Mouse (Mus musculus): ENCODE data around the gene Lck. TPM values are rescaled to one million over a fixed set of nuclear protein-coding genes. Genes with fewer than 3 reads are reported as not detected.

Lck gene
- polyA plus RNA-seq, 1 experiment: 1.7 TPM

- Histone ChIP-seq H3K4me3 (replicated peaks) (peak overlapping the region; percentile 82), H3K4me1 (peaks cover 55% of the 10 kb centered on the region)
These were observed 1.9 kb upstream of the Lck start for GRCm38 (mm10) chr4:129575171-129575844.

GRCm38 (mm10) chr4:129573093-129573370 lies 409 bp downstream of the Lck start:
- no peaks in the 10 kb centered on the region for H3K9me3 ChIP-seq
- TF ChIP-seq FLI1 (IDR thresholded peaks at IDR 0.05; ENCODE audit: low read length) (no peak), GATA1 (IDR thresholded peaks at IDR 0.05; ENCODE audit: borderline replicate concordance, low read length) (no peak)

More at GRCm38 (mm10) chr4:129575171-129575844, 1.9 kb upstream of the Lck start:
- Histone ChIP-seq H3K36me3 (replicated peaks; ENCODE audit: low read length) (no peaks in the 10 kb centered on the region), H3K27me3 (replicated peaks) (peaks cover 15% of the 10 kb centered on the region), H3K9me3 (no peaks in the 10 kb centered on the region)
- TF ChIP-seq FLI1 (IDR thresholded peaks at IDR 0.05; ENCODE audit: low read length) (no peak), GATA1 (IDR thresholded peaks at IDR 0.05; ENCODE audit: borderline replicate concordance, low read length) (no peak)

GRCm38 (mm10) chr4:129572236-129573092 lies 977 bp downstream of the Lck start:
- Histone ChIP-seq H3K4me3 (replicated peaks) (no peak overlapping the region), H3K4me1 (peaks cover 42% of the 10 kb centered on the region), H3K36me3 (replicated peaks; ENCODE audit: low read length) (no peaks in the 10 kb centered on the region), H3K27me3 (replicated peaks) (peaks cover 10% of the 10 kb centered on the region), H3K9me3 (no peaks in the 10 kb centered on the region)
- no peak for TF ChIP-seq FLI1 (IDR thresholded peaks at IDR 0.05; ENCODE audit: low read length)

More at GRCm38 (mm10) chr4:129573093-129573370, 409 bp downstream of the Lck start:
- no peak overlapping the region for H3K4me3 ChIP-seq (replicated peaks)
- peaks cover 10% of the 10 kb centered on the region for H3K27me3 ChIP-seq (replicated peaks)
- no peaks in the 10 kb centered on the region for H3K36me3 ChIP-seq (replicated peaks; ENCODE audit: low read length)
- H3K4me1 ChIP-seq: peaks cover 44% of the 10 kb centered on the region

GRCm38 (mm10) chr4:129571551-129572084 lies 1.8 kb downstream of the Lck start:
- Histone ChIP-seq H3K27me3 (replicated peaks) (peaks cover 10% of the 10 kb centered on the region), H3K4me1 (peaks cover 35% of the 10 kb centered on the region), H3K36me3 (replicated peaks; ENCODE audit: low read length) (no peaks in the 10 kb centered on the region), H3K9me3 (no peaks in the 10 kb centered on the region), H3K4me3 (replicated peaks) (no peak overlapping the region)
- TF ChIP-seq GATA1 (IDR thresholded peaks at IDR 0.05; ENCODE audit: borderline replicate concordance, low read length) (no peak), FLI1 (IDR thresholded peaks at IDR 0.05; ENCODE audit: low read length) (no peak)

GRCm38 (mm10) chr4:129570028-129570427 lies 3.4 kb downstream of the Lck start:
- peaks cover 12% of the 10 kb centered on the region for H3K27me3 ChIP-seq (replicated peaks)
- no peaks in the 10 kb centered on the region for H3K9me3 ChIP-seq
- TF ChIP-seq GATA1 (IDR thresholded peaks at IDR 0.05; ENCODE audit: borderline replicate concordance, low read length) (no peak), FLI1 (IDR thresholded peaks at IDR 0.05; ENCODE audit: low read length) (no peak)
- no peak overlapping the region for H3K4me3 ChIP-seq (replicated peaks)
- no peaks in the 10 kb centered on the region for H3K36me3 ChIP-seq (replicated peaks; ENCODE audit: low read length)
- peaks cover 24% of the 10 kb centered on the region for H3K4me1 ChIP-seq

- peaks cover 9% of the 10 kb centered on the region for H3K27me3 ChIP-seq (replicated peaks)
- H3K36me3 ChIP-seq (replicated peaks; ENCODE audit: low read length): no peaks in the 10 kb centered on the region
- H3K9me3 ChIP-seq: no peaks in the 10 kb centered on the region
- no peak overlapping the region for H3K4me3 ChIP-seq (replicated peaks)
- no peak for TF ChIP-seq FLI1 (IDR thresholded peaks at IDR 0.05; ENCODE audit: low read length)
- peaks cover 12% of the 10 kb centered on the region for H3K4me1 ChIP-seq
These were observed 5.1 kb downstream of the Lck start for GRCm38 (mm10) chr4:129568366-129568765.

GRCm38 (mm10) chr4:129565139-129565538 lies 8.3 kb downstream of the Lck start:
- Histone ChIP-seq H3K9me3 (no peaks in the 10 kb centered on the region), H3K36me3 (replicated peaks; ENCODE audit: low read length) (no peaks in the 10 kb centered on the region), H3K27me3 (replicated peaks) (peaks cover 4% of the 10 kb centered on the region), H3K4me1 (peaks cover 4% of the 10 kb centered on the region; the same call in 1 of the 2 replicates), H3K4me3 (replicated peaks) (no peak overlapping the region)
- no peak for TF ChIP-seq GATA1 (IDR thresholded peaks at IDR 0.05; ENCODE audit: borderline replicate concordance, low read length)
- no peak for TF ChIP-seq FLI1 (IDR thresholded peaks at IDR 0.05; ENCODE audit: low read length)

- TF ChIP-seq FLI1 (IDR thresholded peaks at IDR 0.05; ENCODE audit: low read length) (no peak), GATA1 (IDR thresholded peaks at IDR 0.05; ENCODE audit: borderline replicate concordance, low read length) (no peak)
- peaks cover 5% of the 10 kb centered on the region for H3K27me3 ChIP-seq (replicated peaks)
- no peaks in the 10 kb centered on the region for H3K36me3 ChIP-seq (replicated peaks; ENCODE audit: low read length)
- H3K4me1 ChIP-seq: no peaks in the 10 kb centered on the region
- H3K4me3 ChIP-seq (replicated peaks): no peak overlapping the region
- H3K9me3 ChIP-seq: no peaks in the 10 kb centered on the region
These were observed 9.7 kb downstream of the Lck start for GRCm38 (mm10) chr4:129563718-129564117.

- TF ChIP-seq GATA1 (IDR thresholded peaks at IDR 0.05; ENCODE audit: borderline replicate concordance, low read length) (no peak), FLI1 (IDR thresholded peaks at IDR 0.05; ENCODE audit: low read length) (no peak)
- H3K4me3 ChIP-seq (replicated peaks): no peak overlapping the region
- peaks cover 5% of the 10 kb centered on the region for H3K27me3 ChIP-seq (replicated peaks)
- no peaks in the 10 kb centered on the region for H3K36me3 ChIP-seq (replicated peaks; ENCODE audit: low read length)
- no peaks in the 10 kb centered on the region for H3K9me3 ChIP-seq
- H3K4me1 ChIP-seq: peaks cover 15% of the 10 kb centered on the region
These were observed 12.3 kb downstream of the Lck start for GRCm38 (mm10) chr4:129561184-129561583.
